Mouse (Mus musculus): Measurements from ENCODE around the gene Cmah.
"Not testable (repeated sequence)": the region's sequence is repeated elsewhere in the genome, so short reads cannot be mapped to it uniquely, and the experiment has no call there.

Cmah gene

GRCm38 (mm10) chr13:24342091-24342490 is 14.9 kb downstream of the Cmah start:
- no peak for DNase-seq

GRCm38 (mm10) chr13:24353004-24353403 is 25.8 kb downstream of the Cmah start:
- DNase-seq: no peak

- DNase-seq: no peak
Measured at GRCm38 (mm10) chr13:24354751-24355150, 27.5 kb downstream of the Cmah start.

GRCm38 (mm10) chr13:24359181-24359580 is 32.0 kb downstream of the Cmah start:
- DNase-seq: no peak

GRCm38 (mm10) chr13:24365191-24365590 is 38.0 kb downstream of the Cmah start:
- DNase-seq: no peak

- no peak for DNase-seq
Measured at GRCm38 (mm10) chr13:24372893-24373599, 45.8 kb downstream of the Cmah start.

GRCm38 (mm10) chr13:24374606-24375005 is 47.4 kb downstream of the Cmah start:
- not testable (repeated sequence) for DNase-seq

GRCm38 (mm10) chr13:24375320-24376203 is 48.4 kb downstream of the Cmah start:
- DNase-seq: peak; percentile 39

GRCm38 (mm10) chr13:24380713-24381112 is 53.5 kb downstream of the Cmah start:
- no peak for DNase-seq

GRCm38 (mm10) chr13:24383885-24384284 is 56.7 kb downstream of the Cmah start:
- DNase-seq: no peak

- no peak for DNase-seq
Measured at GRCm38 (mm10) chr13:24391892-24392291, 64.7 kb downstream of the Cmah start.

GRCm38 (mm10) chr13:24392655-24393054 is 65.5 kb downstream of the Cmah start:
- no peak for DNase-seq

- DNase-seq: peak; percentile 12
Measured at GRCm38 (mm10) chr13:24393055-24393454, 65.9 kb downstream of the Cmah start.

- DNase-seq: no peak
Measured at GRCm38 (mm10) chr13:24395815-24396214, 68.6 kb downstream of the Cmah start.

- DNase-seq: no peak
Measured at GRCm38 (mm10) chr13:24397181-24397580, 70.0 kb downstream of the Cmah start.

GRCm38 (mm10) chr13:24398488-24398887 is 71.3 kb downstream of the Cmah start:
- no peak for DNase-seq

GRCm38 (mm10) chr13:24401821-24402220 is 74.6 kb downstream of the Cmah start:
- not testable (repeated sequence) for DNase-seq

GRCm38 (mm10) chr13:24403054-24403453 is 75.8 kb downstream of the Cmah start:
- DNase-seq: no peak

GRCm38 (mm10) chr13:24406847-24407246 is 79.6 kb downstream of the Cmah start:
- DNase-seq: no peak

- no peak for DNase-seq
Measured at GRCm38 (mm10) chr13:24414635-24415206, 87.5 kb downstream of the Cmah start.

GRCm38 (mm10) chr13:24415506-24416206 is 88.5 kb downstream of the Cmah start:
- DNase-seq: no peak

- peak; percentile 65 for DNase-seq
Measured at GRCm38 (mm10) chr13:24416409-24416808, 89.2 kb downstream of the Cmah start.

GRCm38 (mm10) chr13:24418024-24418423 is 90.8 kb downstream of the Cmah start:
- no peak for DNase-seq

All from lung, postnatal 10 days (tissue).